Mouse (Mus musculus): ENCODE measurements at regions not wholly inside any gene's neighbourhood (a gene's known extent, or its start where the extent isn't known, plus 50 kb on each side); places are given as distances from the start of the nearest gene placed in this dataset.

DNA sequence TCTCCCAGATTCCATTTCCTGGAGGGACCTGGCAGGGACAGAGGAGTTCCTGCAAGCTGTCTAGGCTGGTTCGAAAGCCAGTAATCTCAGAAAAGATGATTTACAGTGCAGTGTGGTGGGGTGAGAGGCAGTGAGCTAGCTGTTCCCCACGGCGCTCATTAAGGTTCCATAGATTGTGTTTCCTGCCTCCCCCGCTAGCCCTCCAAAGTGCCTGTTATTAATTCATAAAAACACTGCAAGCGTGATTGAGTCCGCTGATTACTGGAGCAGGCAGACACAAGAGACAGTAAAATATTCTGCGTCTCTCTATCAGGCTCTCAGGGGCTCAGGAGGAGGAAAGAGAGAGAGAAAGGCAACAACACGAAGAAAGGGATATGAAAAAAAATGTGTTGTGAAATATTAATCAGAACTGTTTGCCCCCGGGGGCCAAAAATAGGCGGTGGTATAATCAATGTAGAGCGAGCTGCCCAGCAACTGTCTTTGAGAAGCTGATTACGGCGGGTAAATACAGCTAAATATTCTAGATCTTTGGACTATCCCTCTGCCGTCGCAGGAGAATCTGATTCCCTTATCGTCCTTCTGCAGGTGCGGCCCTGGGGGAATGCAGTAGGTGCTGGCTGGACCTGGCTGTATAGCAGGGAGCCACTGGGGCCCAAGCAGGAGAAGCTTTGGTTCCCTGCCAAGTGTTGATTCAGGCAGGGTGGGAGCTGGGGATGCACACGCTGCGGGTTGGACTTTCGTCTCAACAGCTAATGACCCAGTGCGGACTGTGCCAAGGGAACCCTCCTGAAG, 211.3 kb downstream of the Tle3 start:
- Histone ChIP-seq H3K36me3 (ENCODE audit: control insufficient read depth, insufficient read depth, low read length, poor library complexity, severe bottlenecking) (no peaks in the 10 kb centered on the region), H3K27me3 (ENCODE audit: control insufficient read depth, insufficient read depth, low read length, poor library complexity, severe bottlenecking) (no peaks in the 10 kb centered on the region), H3K4me3 (ENCODE audit: low read depth, low read length) (no peak overlapping the region), H3K9ac (ENCODE audit: low read depth, poor library complexity, severe bottlenecking) (no peak overlapping the region), H3K4me1 (ENCODE audit: control insufficient read depth, insufficient read depth, low read length) (no peaks in the 10 kb centered on the region), H3K27ac (ENCODE audit: insufficient read depth, low read length) (no peak overlapping the region), H3K9me3 (replicated peaks; ENCODE audit: control insufficient read depth, insufficient read depth, low read length, poor library complexity, severe bottlenecking) (no peaks in the 10 kb centered on the region)
- TF ChIP-seq POLR2A (IDR thresholded peaks at IDR 0.05; ENCODE audit: insufficient read depth, low read length) (no peak), EP300 (IDR thresholded peaks at IDR 0.05; ENCODE audit: insufficient read depth, low read depth, low read length) (no peak), CTCF (IDR thresholded peaks at IDR 0.05; ENCODE audit: low read depth, low read length) (no peak)

DNA sequence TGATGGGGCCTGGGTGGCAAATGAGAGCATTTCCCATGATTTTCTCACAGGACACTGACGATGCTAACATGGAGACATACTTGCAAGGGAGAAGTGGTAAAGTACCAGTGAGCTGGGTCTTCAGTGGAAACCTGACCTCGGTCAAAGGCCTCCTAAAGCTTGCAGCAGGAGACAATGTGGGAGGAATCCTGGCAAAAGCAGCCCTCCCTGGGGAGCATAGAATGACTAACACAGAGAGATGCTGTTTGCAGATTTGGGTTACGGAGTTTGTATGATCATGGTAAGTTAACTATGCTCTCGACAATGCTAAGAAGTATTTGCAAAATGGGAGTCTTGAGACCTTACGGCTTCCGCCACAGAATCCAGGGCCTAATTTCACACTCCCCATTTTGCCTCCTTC, 208.9 kb downstream of the Tle3 start:
- Histone ChIP-seq H3K4me1 (ENCODE audit: control insufficient read depth, insufficient read depth, low read length) (no peaks in the 10 kb centered on the region), H3K4me3 (ENCODE audit: low read depth, low read length) (no peak overlapping the region), H3K36me3 (ENCODE audit: control insufficient read depth, insufficient read depth, low read length, poor library complexity, severe bottlenecking) (no peaks in the 10 kb centered on the region), H3K9ac (ENCODE audit: low read depth, poor library complexity, severe bottlenecking) (no peak overlapping the region), H3K27ac (ENCODE audit: insufficient read depth, low read length) (no peak overlapping the region), H3K9me3 (replicated peaks; ENCODE audit: control insufficient read depth, insufficient read depth, low read length, poor library complexity, severe bottlenecking) (no peaks in the 10 kb centered on the region), H3K27me3 (ENCODE audit: control insufficient read depth, insufficient read depth, low read length, poor library complexity, severe bottlenecking) (no peaks in the 10 kb centered on the region)
- TF ChIP-seq CTCF (IDR thresholded peaks at IDR 0.05; ENCODE audit: low read depth, low read length), result no peak
- no peak for TF ChIP-seq EP300 (IDR thresholded peaks at IDR 0.05; ENCODE audit: insufficient read depth, low read depth, low read length)
- TF ChIP-seq POLR2A (IDR thresholded peaks at IDR 0.05; ENCODE audit: insufficient read depth, low read length), result no peak

DNA sequence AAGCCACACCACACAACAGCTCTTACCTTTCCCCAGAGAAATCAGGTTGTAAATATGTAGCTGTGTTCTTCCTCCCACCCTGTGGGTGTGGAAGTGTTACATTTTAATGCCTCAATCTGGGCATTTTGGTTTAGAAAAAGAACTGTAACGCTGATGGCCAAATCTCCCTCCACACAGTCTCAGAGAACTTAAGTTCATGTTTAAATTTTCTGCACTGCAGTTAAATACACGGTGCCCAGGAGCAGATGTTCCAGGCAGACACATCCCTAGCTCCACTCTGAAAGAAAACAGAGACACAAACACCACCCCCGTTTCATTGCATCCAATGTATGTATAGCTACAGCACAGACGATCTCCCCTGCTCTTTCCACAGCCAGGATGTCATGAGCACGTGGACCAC, 206.1 kb downstream of the Tle3 start:
- no peak for TF ChIP-seq EP300 (IDR thresholded peaks at IDR 0.05; ENCODE audit: insufficient read depth, low read depth, low read length)
- no peak for TF ChIP-seq POLR2A (IDR thresholded peaks at IDR 0.05; ENCODE audit: insufficient read depth, low read length)
- no peak for TF ChIP-seq CTCF (IDR thresholded peaks at IDR 0.05; ENCODE audit: low read depth, low read length)
- no peaks in the 10 kb centered on the region for H3K36me3 ChIP-seq (ENCODE audit: control insufficient read depth, insufficient read depth, low read length, poor library complexity, severe bottlenecking)

GRCm38 (mm10) chr9:61573634-61574359, 201.6 kb downstream of the Tle3 start:
- H3K4me1 ChIP-seq (ENCODE audit: control insufficient read depth, insufficient read depth, low read length), result no peaks in the 10 kb centered on the region
- H3K36me3 ChIP-seq (ENCODE audit: control insufficient read depth, insufficient read depth, low read length, poor library complexity, severe bottlenecking), result no peaks in the 10 kb centered on the region

More for the DNA sequence above, 206.1 kb downstream of the Tle3 start:
- no peaks in the 10 kb centered on the region for H3K9me3 ChIP-seq (replicated peaks; ENCODE audit: control insufficient read depth, insufficient read depth, low read length, poor library complexity, severe bottlenecking)
- H3K9ac ChIP-seq (ENCODE audit: low read depth, poor library complexity, severe bottlenecking), result no peak overlapping the region
- no peaks in the 10 kb centered on the region for H3K4me1 ChIP-seq (ENCODE audit: control insufficient read depth, insufficient read depth, low read length)
- no peak overlapping the region for H3K27ac ChIP-seq (ENCODE audit: insufficient read depth, low read length)
- H3K4me3 ChIP-seq (ENCODE audit: low read depth, low read length), result no peak overlapping the region
- H3K27me3 ChIP-seq (ENCODE audit: control insufficient read depth, insufficient read depth, low read length, poor library complexity, severe bottlenecking), result no peaks in the 10 kb centered on the region

GRCm38 (mm10) chr9:61563017-61563416, 190.9 kb downstream of the Tle3 start:
- Histone ChIP-seq H3K9ac (ENCODE audit: low read depth, poor library complexity, severe bottlenecking) (no peak overlapping the region), H3K27ac (ENCODE audit: insufficient read depth, low read length) (no peak overlapping the region), H3K4me1 (ENCODE audit: control insufficient read depth, insufficient read depth, low read length) (no peaks in the 10 kb centered on the region), H3K36me3 (ENCODE audit: control insufficient read depth, insufficient read depth, low read length, poor library complexity, severe bottlenecking) (no peaks in the 10 kb centered on the region), H3K4me3 (ENCODE audit: low read depth, low read length) (no peak overlapping the region), H3K27me3 (ENCODE audit: control insufficient read depth, insufficient read depth, low read length, poor library complexity, severe bottlenecking) (no peaks in the 10 kb centered on the region), H3K9me3 (replicated peaks; ENCODE audit: control insufficient read depth, insufficient read depth, low read length, poor library complexity, severe bottlenecking) (no peaks in the 10 kb centered on the region)
- TF ChIP-seq CTCF (IDR thresholded peaks at IDR 0.05; ENCODE audit: low read depth, low read length), result no peak
- no peak for TF ChIP-seq EP300 (IDR thresholded peaks at IDR 0.05; ENCODE audit: insufficient read depth, low read depth, low read length)
- no peak for TF ChIP-seq POLR2A (IDR thresholded peaks at IDR 0.05; ENCODE audit: insufficient read depth, low read length)

More at GRCm38 (mm10) chr9:61573634-61574359, 201.6 kb downstream of the Tle3 start:
- Histone ChIP-seq H3K9me3 (replicated peaks; ENCODE audit: control insufficient read depth, insufficient read depth, low read length, poor library complexity, severe bottlenecking) (no peaks in the 10 kb centered on the region), H3K4me3 (ENCODE audit: low read depth, low read length) (no peak overlapping the region), H3K27ac (ENCODE audit: insufficient read depth, low read length) (no peak overlapping the region), H3K9ac (ENCODE audit: low read depth, poor library complexity, severe bottlenecking) (no peak overlapping the region), H3K27me3 (ENCODE audit: control insufficient read depth, insufficient read depth, low read length, poor library complexity, severe bottlenecking) (no peaks in the 10 kb centered on the region)
- TF ChIP-seq POLR2A (IDR thresholded peaks at IDR 0.05; ENCODE audit: insufficient read depth, low read length), result no peak
- no peak for TF ChIP-seq EP300 (IDR thresholded peaks at IDR 0.05; ENCODE audit: insufficient read depth, low read depth, low read length)

GRCm38 (mm10) chr9:61561551-61561950, 189.4 kb downstream of the Tle3 start:
- H3K36me3 ChIP-seq (ENCODE audit: control insufficient read depth, insufficient read depth, low read length, poor library complexity, severe bottlenecking), result no peaks in the 10 kb centered on the region
- TF ChIP-seq POLR2A (IDR thresholded peaks at IDR 0.05; ENCODE audit: insufficient read depth, low read length) (no peak), EP300 (IDR thresholded peaks at IDR 0.05; ENCODE audit: insufficient read depth, low read depth, low read length) (no peak)
- no peak overlapping the region for H3K27ac ChIP-seq (ENCODE audit: insufficient read depth, low read length)
- H3K9ac ChIP-seq (ENCODE audit: low read depth, poor library complexity, severe bottlenecking), result no peak overlapping the region
- H3K4me1 ChIP-seq (ENCODE audit: control insufficient read depth, insufficient read depth, low read length), result no peaks in the 10 kb centered on the region
- H3K27me3 ChIP-seq (ENCODE audit: control insufficient read depth, insufficient read depth, low read length, poor library complexity, severe bottlenecking), result no peaks in the 10 kb centered on the region
- no peak overlapping the region for H3K4me3 ChIP-seq (ENCODE audit: low read depth, low read length)
- H3K9me3 ChIP-seq (replicated peaks; ENCODE audit: control insufficient read depth, insufficient read depth, low read length, poor library complexity, severe bottlenecking), result no peaks in the 10 kb centered on the region
